Mouse (Mus musculus) CH12.LX (cell line): Measurements from ENCODE around the gene Anks1. TPM values are rescaled to one million over a fixed set of nuclear protein-coding genes. Genes with fewer than 3 reads are reported as not detected.

Experiments used
- DNase-seq: peaks from one replicate; pipeline ENCODE4 v3.0.0-alpha.2; 2013; ENCODE audit errors: extremely low read depth
- H3K27ac ChIP-seq: 2 replicates; pipeline ENCODE4 v1.5.1; 2012; ENCODE audit warnings: low read depth, mild to moderate bottlenecking, control low read depth, moderate library complexity; ENCODE audit not compliant: insufficient read depth
- H3K27me3 ChIP-seq: replicated peaks from 2 replicates; pipeline ENCODE3; 2012; ENCODE audit warnings: inconsistent platforms
- H3K36me3 ChIP-seq, 2 experiments: replicated peaks in 1 of 2; 2 replicates each; pipeline versions ENCODE3 to v1.6.1; 2012; ENCODE audit warnings: inconsistent platforms in 1 of 2, low read length in 1 of 2, mild to moderate bottlenecking in 1 of 2, mixed read lengths in 1 of 2, moderate library complexity in 1 of 2; ENCODE audit not compliant: control insufficient read depth in 1 of 2, insufficient read depth in 1 of 2
- H3K4me1 ChIP-seq, 2 experiments: 2 replicates each; pipeline ENCODE4 v1.6.1; 2012; ENCODE audit warnings: inconsistent platforms in 1 of 2, moderate library complexity in 1 of 2; ENCODE audit not compliant: insufficient read depth in 2 of 2, control insufficient read depth in 1 of 2
- H3K4me2 ChIP-seq: 2 replicates; pipeline ENCODE4 v1.6.1; 2012; ENCODE audit warnings: low read depth, mild to moderate bottlenecking, control low read depth; ENCODE audit not compliant: poor library complexity, insufficient read depth, severe bottlenecking
- H3K4me3 ChIP-seq, 3 experiments: fragments of 150-350 bp in 1 of 3; sonication (generic) in 1 of 3; replicated peaks in 1 of 3; 2 replicates each; pipeline versions ENCODE3 to v1.5.1; 2011 to 2012; ENCODE audit warnings: low read depth in 2 of 3, low read length in 2 of 3, mild to moderate bottlenecking in 2 of 3, moderate library complexity in 2 of 3, control low read depth in 1 of 3, improper control_type of control experiment in 1 of 3, inconsistent platforms in 1 of 3, mixed read lengths in 1 of 3; ENCODE audit not compliant: poor library complexity in 1 of 3
- H3K79me2 ChIP-seq: replicated peaks from 2 replicates; pipeline ENCODE4 v1.6.1; 2012; ENCODE audit warnings: mild to moderate bottlenecking, moderate library complexity; ENCODE audit not compliant: control insufficient read depth, poor library complexity, insufficient read depth, severe bottlenecking; ENCODE audit errors: extremely low read depth
- H3K9ac ChIP-seq: 2 replicates; pipeline ENCODE4 v1.6.1; 2012; ENCODE audit warnings: low read depth, mild to moderate bottlenecking, control low read depth, moderate library complexity; ENCODE audit not compliant: insufficient read depth
- H3K9me3 ChIP-seq: replicated peaks from 2 replicates; pipeline ENCODE3; 2012; ENCODE audit warnings: low read length, inconsistent platforms, mixed read lengths
- BHLHE40 ChIP-seq: IDR thresholded peaks from 2 replicates; pipeline ENCODE4 v1.6.1; 2011; ENCODE audit warnings: mild to moderate bottlenecking, low read depth, low read length, improper control_type of control experiment
- CTCF ChIP-seq, 2 experiments: IDR thresholded peaks in 1 of 2; conservative IDR thresholded peaks in 1 of 2; 2 replicates each; pipeline ENCODE4 v1.5.1; 2011 to 2012; ENCODE audit warnings: low read depth in 2 of 2, low read length in 2 of 2, improper control_type of control experiment in 1 of 2, inconsistent platforms in 1 of 2, mild to moderate bottlenecking in 1 of 2, moderate library complexity in 1 of 2
- E2F4 ChIP-seq: IDR thresholded peaks from 2 replicates; pipeline ENCODE4 v1.6.1; 2011; ENCODE audit warnings: low read depth, low read length, improper control_type of control experiment; ENCODE audit not compliant: insufficient replicate concordance
- EP300 ChIP-seq: IDR thresholded peaks from 2 replicates; pipeline ENCODE4 v1.6.1; 2011; ENCODE audit warnings: low read length, improper control_type of control experiment
- GABPA ChIP-seq: IDR thresholded peaks from 2 replicates; pipeline ENCODE4 v1.6.1; 2012; ENCODE audit warnings: low read depth, low read length, improper control_type of control experiment, inconsistent platforms; ENCODE audit not compliant: insufficient replicate concordance
- IRF4 ChIP-seq: IDR thresholded peaks from 2 replicates; pipeline ENCODE4 v1.6.1; 2014; ENCODE audit warnings: low read depth, mild to moderate bottlenecking, inconsistent platforms, low read length, improper control_type of control experiment
- JUN ChIP-seq: IDR thresholded peaks from 2 replicates; pipeline ENCODE4 v1.6.1; 2011; ENCODE audit warnings: low read depth, mild to moderate bottlenecking, low read length, improper control_type of control experiment, moderate library complexity; ENCODE audit not compliant: insufficient read depth
- KAT2A ChIP-seq: IDR thresholded peaks from 2 replicates; pipeline ENCODE4 v1.6.1; 2012; ENCODE audit warnings: low read length, improper control_type of control experiment, inconsistent platforms; ENCODE audit not compliant: insufficient replicate concordance
- MAFK ChIP-seq: IDR thresholded peaks from 2 replicates; pipeline ENCODE4 v1.6.1; 2011; ENCODE audit warnings: low read length, improper control_type of control experiment; ENCODE audit not compliant: insufficient replicate concordance
- MEF2A ChIP-seq: IDR thresholded peaks from 2 replicates; pipeline ENCODE4 v1.6.1; 2014; ENCODE audit warnings: low read depth, mild to moderate bottlenecking, inconsistent platforms, low read length, improper control_type of control experiment, borderline replicate concordance
- MXI1 ChIP-seq: IDR thresholded peaks from 2 replicates; pipeline ENCODE4 v1.6.1; 2011; ENCODE audit warnings: mild to moderate bottlenecking, low read depth, low read length, improper control_type of control experiment
- MYC ChIP-seq: IDR thresholded peaks from 2 replicates; pipeline ENCODE4 v1.6.1; 2011; ENCODE audit warnings: low read depth, mild to moderate bottlenecking, improper control_type of control experiment, low read length
- NRF1 ChIP-seq: IDR thresholded peaks from 2 replicates; pipeline ENCODE4 v1.6.1; 2014; ENCODE audit warnings: low read depth, mild to moderate bottlenecking, inconsistent platforms, low read length, improper control_type of control experiment, moderate library complexity
- PAX5 ChIP-seq: IDR thresholded peaks from 2 replicates; pipeline ENCODE4 v1.6.1; 2012; ENCODE audit warnings: low read length, inconsistent platforms, mixed read lengths
- RAD21 ChIP-seq: IDR thresholded peaks from 2 replicates; pipeline ENCODE4 v1.6.1; 2011; ENCODE audit warnings: low read depth, mild to moderate bottlenecking, low read length, improper control_type of control experiment, moderate library complexity
- RCOR1 ChIP-seq: conservative IDR thresholded peaks from 2 replicates; pipeline ENCODE4 v1.6.1; 2012; ENCODE audit warnings: low read depth, mild to moderate bottlenecking, inconsistent platforms, low read length, improper control_type of control experiment
- SIN3A ChIP-seq: IDR thresholded peaks from 2 replicates; pipeline ENCODE4 v1.6.1; 2012; ENCODE audit warnings: low read length, improper control_type of control experiment, inconsistent platforms
- SMC3 ChIP-seq: IDR thresholded peaks from 2 replicates; pipeline ENCODE4 v1.6.1; 2011; ENCODE audit warnings: low read depth, low read length, improper control_type of control experiment
- USF2 ChIP-seq: conservative IDR thresholded peaks from 2 replicates; pipeline ENCODE4 v1.6.1; 2011; ENCODE audit warnings: low read depth, low read length, improper control_type of control experiment
- ZKSCAN1 ChIP-seq: IDR thresholded peaks from 2 replicates; pipeline ENCODE4 v1.6.1; 2012; ENCODE audit warnings: low read depth, inconsistent platforms, low read length, improper control_type of control experiment, borderline replicate concordance
- ZNF384 ChIP-seq: IDR thresholded peaks from 2 replicates; pipeline ENCODE4 v1.6.1; 2012; ENCODE audit warnings: low read depth, low read length, improper control_type of control experiment, inconsistent platforms
- dilution Hi-C: fragments of 300-500 bp; cut with MboI; formaldehyde crosslinking; loops from 2 replicates; pipeline ENCODE4 v1.14.3; 2020; ENCODE audit warnings: low sequenced_read_pairs; ENCODE audit not compliant: extremely low pct_unique_long_range_greater_than_20kb, extremely low pct_ligation_motif_present
- in situ Hi-C: fragments of 300-500 bp; cut with MboI; formaldehyde crosslinking; loops from 3 replicates; pipeline ENCODE4 v1.14.3; 2019; ENCODE audit warnings: low sequenced_read_pairs, low pct_ligation_motif_present, low pct_unique_long_range_greater_than_20kb, mixed read lengths
- polyA plus RNA-seq: library from polyadenylated mRNA; unstranded; fragments of >175 nt; gene quantifications from 2 replicates; pipeline ENCODE4 v1.2.1, GENCODE M21; 2012; ENCODE audit warnings: low read depth; ENCODE audit not compliant: insufficient read length
- total RNA-seq, 2 experiments: library from RNA; depleted of rRNA; stranded (reverse); fragments of 300-350 nt in 1 of 2; fragments of >200 nt in 1 of 2; gene quantifications; 2 replicates each; pipeline ENCODE4 v1.2.3; 2012 to 2014

The Anks1 gene
- total and polyA plus RNA-seq, 3 experiments = 5.8 to 9.3 (median 9.0) TPM

- dilution Hi-C loops (no loop called here), in situ Hi-C loops (loop anchor here (25.0 kb wide), 1 partner anchor 224 kb away; the partner anchor contains the start of gene Fance)
- H3K27ac ChIP-seq = no peak overlapping the region
- no peak overlapping the region for H3K9ac ChIP-seq
- peaks cover 3 to 11% of the 10 kb centered on the region in 2 experiments; a peak in 2 of 4 replicates for H3K4me1 ChIP-seq
- no peak for DNase-seq
- no peak overlapping the region for H3K4me3 ChIP-seq
- H3K36me3 ChIP-seq = no peaks in the 10 kb centered on the region
- H3K27me3 ChIP-seq = peaks cover 5% of the 10 kb centered on the region
- H3K9me3 ChIP-seq = peaks cover 10% of the 10 kb centered on the region
- H3K4me2 ChIP-seq = no peak overlapping the region
- no peaks in the 10 kb centered on the region for H3K79me2 ChIP-seq
- TF ChIP-seq ZNF384 (no peak), JUN (no peak), GABPA (no peak), E2F4 (no peak), RAD21 (no peak), EP300 (no peak), ZKSCAN1 (no peak), CTCF (conservative IDR thresholded peaks at IDR 0.05 in 1 of 2, IDR thresholded peaks at IDR 0.05 in 1 of 2; ENCODE audit: low read depth in 2 of 2, low read length in 2 of 2) (no peak), RCOR1 (no peak), MEF2A (no peak), IRF4 (no peak), SIN3A (no peak), MYC (no peak), USF2 (no peak)
Measured at GRCm38 (mm10) chr17:28088718-28089117, 179.6 kb downstream of the Anks1 start.

DNA sequence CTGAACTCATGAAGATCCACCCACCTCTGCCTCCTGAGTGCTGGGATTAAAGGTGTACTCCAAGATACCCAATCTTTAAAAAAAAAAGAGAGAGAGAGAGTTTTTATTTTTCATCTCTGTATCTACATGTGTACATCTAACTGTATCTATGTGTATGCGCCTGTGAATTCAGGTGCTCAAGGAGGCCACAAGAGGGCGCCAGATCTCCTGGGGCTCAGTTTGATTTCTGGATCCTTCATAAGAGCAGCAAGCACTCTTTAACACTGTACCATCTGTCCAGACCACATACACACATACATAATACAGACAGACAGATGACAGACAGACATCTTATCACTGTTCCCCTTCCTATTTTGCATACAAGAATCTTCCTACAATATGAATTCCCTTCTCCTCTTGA is 183.2 kb downstream of the Anks1 start:
- no peak for DNase-seq
- Histone ChIP-seq H3K9me3 (peaks cover 16% of the 10 kb centered on the region), H3K4me2 (no peak overlapping the region), H3K79me2 (no peaks in the 10 kb centered on the region), H3K27me3 (no peaks in the 10 kb centered on the region), H3K9ac (no peak overlapping the region), H3K27ac (no peak overlapping the region), H3K4me3 (no peak overlapping the region), H3K36me3 (no peaks in the 10 kb centered on the region), H3K4me1 (no peaks in the 10 kb centered on the region)
- in situ Hi-C loops = loop anchor here (5.0 to 25.0 kb wide), 2 partner anchors 40 to 220 kb away; partner anchors contain the start of gene Fance
- dilution Hi-C loops = no loop called here
- TF ChIP-seq PAX5 (no peak), NRF1 (no peak), KAT2A (no peak), BHLHE40 (no peak), RAD21 (peak; percentile 24), MAFK (no peak), MXI1 (no peak), CTCF (conservative IDR thresholded peaks at IDR 0.05 in 1 of 2, IDR thresholded peaks at IDR 0.05 in 1 of 2; ENCODE audit: low read depth in 2 of 2, low read length in 2 of 2) (peak; percentile 20 to 49; a peak in 2 of 4 replicates), SMC3 (peak; percentile 31; the same call in 1 of the 2 replicates)
